Mouse (Mus musculus) small intestine, adult 2 months (tissue): ENCODE measurements at regions not wholly inside any gene's neighbourhood (a gene's known extent, or its start where the extent isn't known, plus 50 kb on each side); places are given as distances from the start of the nearest gene placed in this dataset.

ENCODE experiments used
- H3K27ac ChIP-seq: fragments of 200-500 bp; 2 replicates; pipeline ENCODE4 v1.5.1; 2012; ENCODE audit warnings: low read depth, low read length, control low read depth, inconsistent platforms; ENCODE audit not compliant: insufficient read depth
- H3K27me3 ChIP-seq: fragments of 200-500 bp; 2 replicates; pipeline ENCODE4 v1.6.1; 2012; ENCODE audit warnings: mild to moderate bottlenecking, moderate library complexity, low read length, inconsistent platforms; ENCODE audit not compliant: control insufficient read depth, insufficient read depth
- H3K36me3 ChIP-seq: fragments of 200-500 bp; 2 replicates; pipeline ENCODE4 v1.6.1; 2012; ENCODE audit warnings: mild to moderate bottlenecking, low read length, control low read depth, inconsistent platforms; ENCODE audit not compliant: control insufficient read depth, insufficient read depth
- H3K4me1 ChIP-seq: fragments of 200-500 bp; 2 replicates; pipeline ENCODE4 v1.6.1; 2012; ENCODE audit warnings: low read length, inconsistent platforms, mixed read lengths; ENCODE audit not compliant: control insufficient read depth, insufficient read depth, insufficient read length
- H3K4me3 ChIP-seq: fragments of 200-500 bp; 2 replicates; pipeline ENCODE4 v1.5.1; 2012; ENCODE audit warnings: low read depth, mild to moderate bottlenecking, control low read depth, inconsistent platforms, low read length, moderate library complexity
- CTCF ChIP-seq: fragments of 200-500 bp; IDR thresholded peaks from 2 replicates; pipeline ENCODE4 v1.5.1; 2012; ENCODE audit warnings: low read depth, mild to moderate bottlenecking, control low read depth, inconsistent platforms, low read length, moderate library complexity, mixed read lengths; ENCODE audit not compliant: insufficient replicate concordance, insufficient read length; ENCODE audit errors: extremely low read depth
- POLR2A ChIP-seq: fragments of 200-500 bp; IDR thresholded peaks from 2 replicates; pipeline ENCODE4 v1.6.1; 2012; ENCODE audit warnings: low read depth, mild to moderate bottlenecking, control low read depth, inconsistent platforms, low read length, moderate library complexity
- WGBS: fragments of 180-500 bp; shearing (Covaris S2); methylation state at CpG from one replicate; pipeline ENCODE4 v1.1.7; 2018; 5-methylcytosine and 5-hydroxymethylcytosine counted together

DNA sequence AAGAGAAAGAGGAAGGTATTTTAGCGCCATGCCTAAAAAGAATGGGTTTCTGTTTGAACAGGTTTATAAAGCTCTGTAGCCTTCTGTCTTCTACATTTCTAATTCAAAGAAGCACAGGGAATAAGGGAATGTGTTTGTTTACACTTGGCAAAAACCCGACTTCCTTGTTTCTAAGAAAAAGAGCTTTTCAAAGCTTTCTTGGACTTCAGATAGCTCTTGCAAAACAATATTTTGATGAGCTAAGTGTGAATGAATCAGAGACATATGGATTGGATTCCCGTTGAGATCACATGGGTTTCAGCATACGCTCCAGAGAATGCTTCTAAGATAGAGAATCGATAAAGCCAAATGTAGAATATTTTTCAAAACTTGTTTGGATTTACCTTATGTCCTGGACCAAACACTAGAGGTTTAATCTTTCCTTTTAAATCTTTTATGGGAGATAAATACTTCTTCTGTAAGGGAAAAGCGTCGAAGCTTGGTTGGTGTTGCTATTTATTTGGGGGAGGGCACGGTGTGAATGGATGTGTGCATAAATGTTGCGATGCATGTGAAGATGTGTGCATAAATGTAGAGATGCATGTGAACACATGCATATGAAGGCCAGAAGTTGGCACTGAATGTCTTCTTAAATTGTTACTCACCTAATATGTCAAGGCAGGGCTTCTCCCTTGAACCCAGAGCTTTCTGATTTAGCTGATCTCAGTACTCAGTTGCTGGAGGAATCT, 576.4 kb downstream of the Nyap2 start:
- no peaks in the 10 kb centered on the region for H3K36me3 ChIP-seq
- no peak overlapping the region for H3K4me3 ChIP-seq
- H3K4me1 ChIP-seq: no peaks in the 10 kb centered on the region
- H3K27me3 ChIP-seq: no peaks in the 10 kb centered on the region
- TF ChIP-seq CTCF (no peak), POLR2A (no peak)
- H3K27ac ChIP-seq: no peak overlapping the region
- 81% methylated on average over 9 of the region's 9 CpGs for WGBS

DNA sequence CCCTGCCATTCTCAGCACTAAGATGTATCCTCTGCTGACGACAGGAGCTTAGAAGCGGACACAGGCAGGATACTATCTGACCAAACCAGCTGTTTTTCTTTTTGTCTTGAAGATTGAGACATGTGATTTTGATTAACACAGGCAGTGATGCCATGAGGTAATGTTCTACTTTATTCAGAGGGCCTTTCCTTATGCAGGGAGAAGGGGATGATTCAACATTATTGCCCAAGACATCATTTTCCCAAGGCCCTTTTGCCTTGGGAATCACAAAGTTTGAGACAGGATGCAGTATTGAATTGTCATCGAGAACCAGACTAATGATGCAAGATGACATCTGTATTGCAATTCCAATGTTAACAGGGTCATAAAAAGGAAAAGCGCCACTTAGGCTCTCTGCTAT, 571.7 kb upstream of the Gm9747 start:
- TF ChIP-seq CTCF: no peak
- no peak for TF ChIP-seq POLR2A
- Histone ChIP-seq H3K4me1 (no peaks in the 10 kb centered on the region), H3K4me3 (no peak overlapping the region), H3K27me3 (no peaks in the 10 kb centered on the region), H3K36me3 (no peaks in the 10 kb centered on the region), H3K27ac (no peak overlapping the region)
- WGBS: 69% methylated on average over 4 of the region's 4 CpGs

DNA sequence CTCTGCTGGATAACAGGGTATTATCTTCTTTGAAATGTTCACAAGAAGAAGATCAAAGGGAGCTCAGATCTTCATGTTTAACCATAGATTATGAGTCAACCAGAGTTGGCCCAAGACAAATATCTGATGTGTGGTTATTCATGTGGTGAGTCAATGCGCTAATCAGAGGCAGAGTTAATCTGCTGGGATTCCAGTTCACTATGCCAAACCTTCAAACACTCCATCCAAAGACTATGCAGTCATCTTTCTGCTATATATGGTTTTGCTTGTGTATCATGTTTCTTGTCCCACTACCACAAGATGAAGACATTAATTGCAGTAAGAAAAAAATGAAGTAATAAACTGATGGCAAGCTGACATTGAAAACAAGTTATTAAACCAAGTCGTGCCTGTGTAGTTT, 561.8 kb upstream of the Gm9747 start:
- TF ChIP-seq POLR2A (no peak), CTCF (no peak)
- no peak overlapping the region for H3K27ac ChIP-seq
- no peaks in the 10 kb centered on the region for H3K36me3 ChIP-seq
- H3K4me3 ChIP-seq: no peak overlapping the region
- H3K27me3 ChIP-seq: no peaks in the 10 kb centered on the region
- WGBS: 58% methylated on average over 2 of the region's 2 CpGs
- no peaks in the 10 kb centered on the region for H3K4me1 ChIP-seq

DNA sequence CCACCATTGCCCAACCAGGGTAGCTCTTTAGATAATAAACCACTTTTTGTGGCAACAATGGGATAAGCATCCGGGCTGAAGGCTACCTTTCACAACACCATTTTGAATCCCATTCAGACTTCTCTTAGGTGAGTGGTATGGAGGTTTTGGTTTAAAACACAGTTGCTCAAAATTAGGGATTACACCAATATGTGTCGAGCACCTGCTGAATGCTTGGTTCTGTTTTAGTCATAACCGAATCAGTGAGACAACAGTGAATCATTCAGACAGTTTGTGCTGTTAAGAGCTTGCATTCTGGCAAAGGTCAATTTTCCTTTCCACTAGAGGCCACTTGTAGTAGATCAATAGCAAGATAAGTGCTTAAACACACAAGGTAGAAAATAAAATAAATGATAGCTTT, 561.2 kb upstream of the Gm9747 start:
- Histone ChIP-seq H3K27ac (no peak overlapping the region), H3K36me3 (no peaks in the 10 kb centered on the region), H3K27me3 (no peaks in the 10 kb centered on the region), H3K4me1 (no peaks in the 10 kb centered on the region), H3K4me3 (no peak overlapping the region)
- no peak for TF ChIP-seq CTCF
- no peak for TF ChIP-seq POLR2A
- 69% methylated on average over 3 of the region's 3 CpGs for WGBS

DNA sequence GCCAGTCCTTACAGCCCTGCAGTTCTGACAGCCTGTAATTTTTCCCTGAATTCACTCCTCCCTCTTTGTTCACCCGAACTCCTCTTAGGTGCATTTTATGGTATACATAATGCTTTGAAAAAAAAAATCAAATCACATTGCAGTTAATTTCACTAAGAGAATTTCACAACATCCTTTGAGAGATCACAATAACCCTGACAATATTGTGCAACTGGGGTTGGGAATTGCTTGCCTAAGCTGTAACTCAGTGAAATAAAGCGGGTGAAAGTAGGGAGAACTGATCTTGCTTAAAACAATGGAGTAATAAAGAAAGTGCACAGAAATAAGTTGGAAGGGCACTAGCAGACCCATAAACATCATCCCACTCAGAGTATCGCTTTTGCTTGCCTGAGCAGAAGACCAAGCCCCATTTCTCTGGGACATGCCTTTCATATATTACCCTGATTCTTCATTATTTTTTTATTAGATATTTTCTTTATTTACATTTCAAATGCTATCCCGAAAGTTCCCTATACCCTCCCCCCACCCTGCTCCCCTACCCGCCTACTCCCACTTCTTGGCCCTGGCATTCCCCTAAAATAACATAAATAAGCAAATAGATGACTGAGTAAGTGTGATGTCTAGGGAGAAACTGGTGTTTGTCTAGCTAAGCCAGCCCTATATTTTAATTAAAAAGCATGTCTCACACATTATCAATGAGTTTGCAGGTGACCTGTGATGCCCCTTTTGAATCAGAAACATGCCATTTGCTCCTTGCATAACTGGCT, 557.2 kb upstream of the Gm9747 start:
- Histone ChIP-seq H3K27ac (no peak overlapping the region), H3K4me1 (no peaks in the 10 kb centered on the region), H3K36me3 (no peaks in the 10 kb centered on the region), H3K27me3 (no peaks in the 10 kb centered on the region), H3K4me3 (no peak overlapping the region)
- TF ChIP-seq POLR2A (no peak), CTCF (no peak)
- WGBS: 56% methylated on average over 5 of the region's 5 CpGs

DNA sequence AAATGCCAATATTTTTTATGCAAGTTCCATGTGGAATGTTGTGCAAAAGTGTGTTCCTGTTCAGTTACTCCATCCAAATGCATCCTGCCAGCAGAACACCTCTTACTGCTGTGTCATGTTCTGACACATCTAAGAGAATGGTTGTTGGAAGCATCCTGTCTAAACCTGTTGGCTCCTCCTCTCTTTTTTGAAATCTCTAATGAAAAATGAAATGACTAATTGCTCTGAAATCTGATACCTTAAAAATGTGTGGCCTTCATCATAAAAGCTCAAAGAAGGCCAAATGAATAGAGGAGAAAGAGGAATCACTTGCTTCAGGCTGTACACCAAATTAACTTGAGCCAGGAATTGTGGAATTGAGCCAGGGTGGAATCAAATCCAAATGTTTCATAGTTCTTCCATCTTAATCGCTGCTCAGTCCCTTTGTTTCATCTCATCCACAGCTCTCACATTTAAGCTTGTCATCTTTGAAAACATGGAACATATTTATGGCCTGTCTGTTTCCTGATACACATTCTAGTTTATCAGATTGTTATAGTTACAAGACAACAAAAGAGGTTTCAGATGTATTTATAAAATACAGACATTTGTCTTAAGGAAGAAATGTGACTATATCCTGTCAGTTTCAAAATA, 555.0 kb upstream of the Gm9747 start:
- no peak for TF ChIP-seq CTCF
- TF ChIP-seq POLR2A: no peak
- WGBS: 64% methylated on average over 1 of the region's 1 CpGs
- no peaks in the 10 kb centered on the region for H3K36me3 ChIP-seq

DNA sequence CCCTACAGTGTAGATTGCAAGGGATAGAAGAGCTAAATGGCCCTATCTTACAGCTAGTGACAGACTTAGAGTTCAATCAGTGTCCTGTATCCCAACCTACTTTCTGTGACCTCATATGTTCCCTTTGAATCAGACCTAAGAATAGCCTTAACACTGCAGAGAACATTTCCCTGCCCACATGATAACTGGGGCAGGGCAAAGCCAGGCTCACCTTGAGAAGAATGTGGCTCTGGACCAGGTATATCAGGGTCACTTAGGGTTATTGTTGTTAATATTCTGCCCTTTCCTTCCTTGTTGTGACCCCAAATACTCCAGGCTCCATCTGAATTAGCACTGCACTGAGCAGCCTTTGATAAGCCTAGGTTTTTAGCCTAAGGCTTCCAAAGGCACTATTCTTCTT, 536.8 kb upstream of the Gm9747 start:
- TF ChIP-seq CTCF: no peak
- no peak for TF ChIP-seq POLR2A
- Histone ChIP-seq H3K27me3 (no peaks in the 10 kb centered on the region), H3K4me1 (no peaks in the 10 kb centered on the region), H3K4me3 (no peak overlapping the region), H3K36me3 (no peaks in the 10 kb centered on the region), H3K27ac (no peak overlapping the region)

More for the DNA sequence above, 555.0 kb upstream of the Gm9747 start:
- Histone ChIP-seq H3K4me3 (no peak overlapping the region), H3K4me1 (no peaks in the 10 kb centered on the region), H3K27ac (no peak overlapping the region), H3K27me3 (no peaks in the 10 kb centered on the region)

DNA sequence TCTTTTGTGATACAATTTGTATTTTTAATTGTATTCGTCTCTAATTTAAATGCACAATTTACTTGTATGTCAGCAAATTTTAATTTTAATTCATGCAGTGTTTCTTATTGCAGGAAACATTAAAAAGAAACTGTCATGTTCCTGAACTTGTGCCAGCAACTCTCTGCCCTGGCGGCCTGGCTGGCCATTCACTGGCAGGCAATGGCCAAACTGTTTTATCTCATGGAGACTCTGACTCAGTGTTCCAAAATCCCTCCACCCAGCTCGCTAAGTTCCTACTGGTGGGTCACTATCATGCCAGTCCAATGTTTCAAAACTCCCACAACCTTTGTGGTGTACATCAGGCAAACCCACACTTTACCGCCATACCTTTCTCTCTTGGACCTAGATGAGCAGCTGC, 523.7 kb upstream of the Gm9747 start:
- no peak for TF ChIP-seq CTCF
- no peak for TF ChIP-seq POLR2A
- 85% methylated on average over 4 of the region's 4 CpGs for WGBS
- Histone ChIP-seq H3K4me1 (no peaks in the 10 kb centered on the region), H3K27me3 (no peaks in the 10 kb centered on the region), H3K27ac (no peak overlapping the region), H3K36me3 (no peaks in the 10 kb centered on the region), H3K4me3 (no peak overlapping the region)
